Mouse (Mus musculus): ENCODE data around the gene Abcb11.

Gene Abcb11

DNA sequence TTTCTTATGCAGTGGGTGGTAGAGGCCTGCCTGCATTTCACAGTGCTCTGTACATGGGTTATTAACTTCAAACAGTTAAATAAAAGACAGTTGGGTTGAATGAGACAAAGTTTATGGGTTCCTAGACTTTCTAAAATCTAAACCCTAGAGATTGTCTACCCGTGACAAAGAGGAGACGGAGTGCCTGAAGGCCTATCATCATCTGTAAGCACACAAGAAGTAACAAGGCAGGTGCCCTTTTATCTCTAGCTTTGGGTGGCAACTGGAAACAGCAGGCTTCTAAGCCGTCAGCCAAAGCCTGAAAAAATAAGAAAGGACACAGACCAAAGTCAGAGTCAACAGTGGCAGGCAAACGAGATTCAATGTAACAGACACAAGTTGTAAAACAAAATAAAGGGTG lies 153.2 kb downstream of the Abcb11 start:
- DNase-seq (ENCODE audit: low read depth, low spot score) = no peak

GRCm38 (mm10) chr2:69188732-69189131 lies 153.7 kb downstream of the Abcb11 start:
- no peak for DNase-seq (ENCODE audit: low read depth, low spot score)

Data from ES-CJ7 (cell line).